Mouse (Mus musculus): ENCODE data around the gene Srarp. TPM values are rescaled to one million over a fixed set of nuclear protein-coding genes. Genes with fewer than 3 reads are reported as not detected.

The Srarp gene
- polyA plus RNA-seq, 1 experiment from 2014 or later, result not detected

- no peaks in the 10 kb centered on the region for H3K36me3 ChIP-seq
- no peak overlapping the region for H3K27ac ChIP-seq
- peaks cover 27% of the 10 kb centered on the region for H3K27me3 ChIP-seq (ENCODE audit: insufficient read depth, poor library complexity, severe bottlenecking)
- no peak overlapping the region for H3K4me3 ChIP-seq
- no peaks in the 10 kb centered on the region for H3K9me3 ChIP-seq
- peaks cover 25% of the 10 kb centered on the region for H3K4me1 ChIP-seq (replicated peaks)
- 74% methylated on average over 18 of the region's 18 CpGs for WGBS
- no peak for DNase-seq (ENCODE audit: low spot score)
These were observed 46.3 kb downstream of the Srarp start for GRCm38 (mm10) chr4:141389366-141390150.

GRCm38 (mm10) chr4:141387933-141388332 lies 48.0 kb downstream of the Srarp start:
- Histone ChIP-seq H3K36me3 (no peaks in the 10 kb centered on the region), H3K27me3 (ENCODE audit: insufficient read depth, poor library complexity, severe bottlenecking) (peaks cover 30% of the 10 kb centered on the region), H3K4me3 (no peak overlapping the region), H3K27ac (no peak overlapping the region), H3K4me1 (replicated peaks) (peaks cover 33% of the 10 kb centered on the region), H3K9me3 (no peaks in the 10 kb centered on the region)
- no peak for DNase-seq (ENCODE audit: low spot score)
- 64% methylated on average over 5 of the region's 5 CpGs for WGBS

- H3K4me3 ChIP-seq, result no peak overlapping the region
- no peak overlapping the region for H3K27ac ChIP-seq
- H3K4me1 ChIP-seq (replicated peaks), result peaks cover 40% of the 10 kb centered on the region
- H3K9me3 ChIP-seq, result no peaks in the 10 kb centered on the region
- DNase-seq (ENCODE audit: low spot score), result peak; percentile 80
- 19% methylated on average over 5 of the region's 5 CpGs for WGBS
- H3K36me3 ChIP-seq, result no peaks in the 10 kb centered on the region
- H3K27me3 ChIP-seq (ENCODE audit: insufficient read depth, poor library complexity, severe bottlenecking), result peaks cover 37% of the 10 kb centered on the region
These were observed 48.7 kb downstream of the Srarp start for GRCm38 (mm10) chr4:141387093-141387784.

GRCm38 (mm10) chr4:141386150-141386549 lies 49.8 kb downstream of the Srarp start:
- Histone ChIP-seq H3K4me1 (replicated peaks) (peaks cover 43% of the 10 kb centered on the region), H3K4me3 (no peak overlapping the region), H3K36me3 (no peaks in the 10 kb centered on the region), H3K9me3 (no peaks in the 10 kb centered on the region), H3K27ac (no peak overlapping the region), H3K27me3 (ENCODE audit: insufficient read depth, poor library complexity, severe bottlenecking) (peaks cover 43% of the 10 kb centered on the region)
- WGBS, result 74% methylated on average over 7 of the region's 7 CpGs
- no peak for DNase-seq (ENCODE audit: low spot score)

- under 1% methylated on average over 7 of the region's 7 CpGs for WGBS
- peaks cover 52% of the 10 kb centered on the region for H3K27me3 ChIP-seq (ENCODE audit: insufficient read depth, poor library complexity, severe bottlenecking)
- H3K4me3 ChIP-seq, result no peak overlapping the region
These were observed 50.6 kb downstream of the Srarp start for GRCm38 (mm10) chr4:141385275-141385674.

More at GRCm38 (mm10) chr4:141385275-141385674, 50.6 kb downstream of the Srarp start:
- Histone ChIP-seq H3K36me3 (no peaks in the 10 kb centered on the region), H3K9me3 (no peaks in the 10 kb centered on the region), H3K4me1 (replicated peaks) (peaks cover 45% of the 10 kb centered on the region), H3K27ac (no peak overlapping the region)
- DNase-seq (ENCODE audit: low spot score), result peak; percentile 70

Other genes with a start within 250 kb of the Srarp start
- gene Rsg1, start 222.1 kb downstream of the Srarp start, polyA plus RNA-seq (2016; fragmentation: Nextera tagmentation; extraction: Ambion mirVana), result 5.3 and 6.5 TPM in 2 replicates
- gene Arhgef19, start 196.6 kb downstream of the Srarp start, polyA plus RNA-seq (2016; fragmentation: Nextera tagmentation; extraction: Ambion mirVana), result 1.7 and 4.3 TPM in 2 replicates
- gene Epha2, start 134.9 kb downstream of the Srarp start, polyA plus RNA-seq (2016; fragmentation: Nextera tagmentation; extraction: Ambion mirVana), result 3.3 and 4.4 TPM in 2 replicates
- gene Fam131c, start 67.9 kb downstream of the Srarp start, polyA plus RNA-seq (2016; fragmentation: Nextera tagmentation; extraction: Ambion mirVana), result 0.65 and 0.81 TPM in 2 replicates
- 0.31 and 0.33 TPM in 2 replicates for gene Clcnka, start 37.4 kb downstream of the Srarp start, polyA plus RNA-seq (2016; fragmentation: Nextera tagmentation; extraction: Ambion mirVana)
- gene Clcnkb, start 20.1 kb downstream of the Srarp start, polyA plus RNA-seq (2016; fragmentation: Nextera tagmentation; extraction: Ambion mirVana), result 0.11 TPM in 1 of 2 replicates, not detected in the other
- gene Hspb7, start 15.3 kb downstream of the Srarp start, polyA plus RNA-seq (2016; fragmentation: Nextera tagmentation; extraction: Ambion mirVana), result not detected in 2 replicates
- gene Zbtb17, start 8.5 kb upstream of the Srarp start, polyA plus RNA-seq (2016; fragmentation: Nextera tagmentation; extraction: Ambion mirVana), result 52.6 and 60.8 TPM in 2 replicates
- gene Spen, start 102.5 kb upstream of the Srarp start, polyA plus RNA-seq (2016; fragmentation: Nextera tagmentation; extraction: Ambion mirVana), result 12.8 and 14.2 TPM in 2 replicates
- 33.7 and 34.4 TPM in 2 replicates for gene Fblim1, start 170.0 kb upstream of the Srarp start, polyA plus RNA-seq (2016; fragmentation: Nextera tagmentation; extraction: Ambion mirVana)
- gene Tmem82, start 182.5 kb upstream of the Srarp start, polyA plus RNA-seq (2016; fragmentation: Nextera tagmentation; extraction: Ambion mirVana), result 1.2 and 1.5 TPM in 2 replicates
- gene Slc25a34, start 187.7 kb upstream of the Srarp start, polyA plus RNA-seq (2016; fragmentation: Nextera tagmentation; extraction: Ambion mirVana), result 0.10 TPM in 1 of 2 replicates, not detected in the other
- 5.0 and 5.4 TPM in 2 replicates for gene Plekhm2, start 228.8 kb upstream of the Srarp start, polyA plus RNA-seq (2016; fragmentation: Nextera tagmentation; extraction: Ambion mirVana)
- 2.9 TPM in 1 of 2 replicates, not detected in the other for gene Rsc1a1, start 249.5 kb upstream of the Srarp start, polyA plus RNA-seq (2016; fragmentation: Nextera tagmentation; extraction: Ambion mirVana)